Mouse (Mus musculus) liver, embryonic 16.5 days (tissue): ENCODE data around the gene Arpp21. TPM values are rescaled to one million over a fixed set of nuclear protein-coding genes. Genes with fewer than 3 reads are reported as not detected.

Experiments used
- ATAC-seq: fragments of 200-750 bp; cut with Nextera tagmentation; 2 replicates; pipeline ENCODE4 v1.8.0; 2017; ENCODE audit warnings: low read depth, mild to moderate bottlenecking, moderate number of reproducible peaks, moderate library complexity
- H3K27ac ChIP-seq: fragments of 300-500 bp; sonication (generic); 2 replicates; pipeline ENCODE4 v1.5.1; 2014; ENCODE audit warnings: mild to moderate bottlenecking, low read length
- H3K27me3 ChIP-seq: fragments of 300-500 bp; sonication (generic); 2 replicates; pipeline ENCODE4 v1.6.1; 2014; ENCODE audit warnings: low read depth, low read length, mixed read lengths; ENCODE audit not compliant: control insufficient read depth, insufficient read depth
- H3K36me3 ChIP-seq: fragments of 300-500 bp; sonication (generic); 2 replicates; pipeline ENCODE4 v1.6.1; 2014; ENCODE audit warnings: mild to moderate bottlenecking; ENCODE audit not compliant: control insufficient read depth, insufficient read depth
- H3K4me1 ChIP-seq: fragments of 300-500 bp; sonication (generic); 2 replicates; pipeline ENCODE4 v1.6.1; 2014; ENCODE audit warnings: low read depth, low read length, mixed read lengths; ENCODE audit not compliant: control insufficient read depth
- H3K4me2 ChIP-seq: fragments of 300-500 bp; sonication (generic); 2 replicates; pipeline ENCODE4 v1.6.1; 2014; ENCODE audit warnings: low read depth, low read length, mixed read lengths
- H3K4me3 ChIP-seq: fragments of 300-500 bp; sonication (generic); 2 replicates; pipeline ENCODE4 v1.5.1; 2014; ENCODE audit warnings: low read depth, mild to moderate bottlenecking, low read length
- H3K9ac ChIP-seq: fragments of 300-500 bp; sonication (generic); 2 replicates; pipeline ENCODE4 v1.6.1; 2014; ENCODE audit warnings: low read depth, low read length
- H3K9me3 ChIP-seq: fragments of 300-500 bp; sonication (generic); replicated peaks from 2 replicates; pipeline ENCODE4 v1.6.1; 2016; ENCODE audit warnings: low read length; ENCODE audit not compliant: control insufficient read depth
- WGBS: fragments of 180-500 bp; shearing (Covaris S2); extraction: QIAGEN DNeasy Blood & Tissue Kit; methylation state at CpG from one replicate; pipeline ENCODE4 v1.1.7; 2014; ENCODE audit not compliant: insufficient replicate concordance; 5-methylcytosine and 5-hydroxymethylcytosine counted together
- polyA plus RNA-seq: library from polyadenylated mRNA; unstranded; fragments of >200 nt; fragmentation: Nextera tagmentation; extraction: Ambion mirVana; gene quantifications from 2 replicates; pipeline ENCODE4 v1.2.1, GENCODE M21; 2015

The Arpp21 gene
- polyA plus RNA-seq, 1 experiment from 2014 or later = 1.1 TPM

GRCm38 (mm10) chr9:112111610-112112009 is 124.1 kb downstream of the Arpp21 start:
- no peaks in the 10 kb centered on the region for H3K36me3 ChIP-seq
- 57% methylated on average over 5 of the region's 5 CpGs for WGBS
- H3K4me3 ChIP-seq = no peak overlapping the region
- H3K27me3 ChIP-seq = no peaks in the 10 kb centered on the region
- H3K4me1 ChIP-seq = no peaks in the 10 kb centered on the region
- H3K9ac ChIP-seq = no peak overlapping the region
- H3K27ac ChIP-seq = no peak overlapping the region
- no peak for ATAC-seq
- H3K4me2 ChIP-seq = no peak overlapping the region
- H3K9me3 ChIP-seq = no peaks in the 10 kb centered on the region

- no peaks in the 10 kb centered on the region for H3K27me3 ChIP-seq
- H3K27ac ChIP-seq = no peak overlapping the region
- no peaks in the 10 kb centered on the region for H3K4me1 ChIP-seq
- H3K9me3 ChIP-seq = no peaks in the 10 kb centered on the region
- no peak overlapping the region for H3K4me2 ChIP-seq
- WGBS = 64% methylated on average over 2 of the region's 2 CpGs
- ATAC-seq = no peak
- H3K4me3 ChIP-seq = no peak overlapping the region
- no peaks in the 10 kb centered on the region for H3K36me3 ChIP-seq
- H3K9ac ChIP-seq = no peak overlapping the region
Observed at GRCm38 (mm10) chr9:112102852-112103192, 132.9 kb downstream of the Arpp21 start.

GRCm38 (mm10) chr9:112102155-112102851 is 133.4 kb downstream of the Arpp21 start:
- H3K27me3 ChIP-seq = no peaks in the 10 kb centered on the region
- WGBS = 51% methylated on average over 6 of the region's 6 CpGs

GRCm38 (mm10) chr9:112100841-112101595 is 134.7 kb downstream of the Arpp21 start:
- Histone ChIP-seq H3K36me3 (no peaks in the 10 kb centered on the region), H3K27ac (no peak overlapping the region), H3K9ac (no peak overlapping the region), H3K4me2 (no peak overlapping the region), H3K4me1 (no peaks in the 10 kb centered on the region), H3K27me3 (no peaks in the 10 kb centered on the region), H3K9me3 (no peaks in the 10 kb centered on the region), H3K4me3 (no peak overlapping the region)
- ATAC-seq = no peak
- 46% methylated on average over 3 of the region's 3 CpGs for WGBS

More at GRCm38 (mm10) chr9:112102155-112102851, 133.4 kb downstream of the Arpp21 start:
- Histone ChIP-seq H3K9ac (no peak overlapping the region), H3K36me3 (no peaks in the 10 kb centered on the region), H3K27ac (no peak overlapping the region), H3K9me3 (no peaks in the 10 kb centered on the region), H3K4me3 (no peak overlapping the region), H3K4me2 (no peak overlapping the region), H3K4me1 (no peaks in the 10 kb centered on the region)
- no peak for ATAC-seq

- no peaks in the 10 kb centered on the region for H3K27me3 ChIP-seq
- no peak overlapping the region for H3K4me3 ChIP-seq
- ATAC-seq = no peak
- no peak overlapping the region for H3K27ac ChIP-seq
- H3K36me3 ChIP-seq = no peaks in the 10 kb centered on the region
- H3K4me2 ChIP-seq = no peak overlapping the region
- no peaks in the 10 kb centered on the region for H3K4me1 ChIP-seq
- 53% methylated on average over 6 of the region's 6 CpGs for WGBS
- H3K9me3 ChIP-seq = no peaks in the 10 kb centered on the region
- no peak overlapping the region for H3K9ac ChIP-seq
Observed at GRCm38 (mm10) chr9:112098267-112098666, 137.5 kb downstream of the Arpp21 start.

DNA sequence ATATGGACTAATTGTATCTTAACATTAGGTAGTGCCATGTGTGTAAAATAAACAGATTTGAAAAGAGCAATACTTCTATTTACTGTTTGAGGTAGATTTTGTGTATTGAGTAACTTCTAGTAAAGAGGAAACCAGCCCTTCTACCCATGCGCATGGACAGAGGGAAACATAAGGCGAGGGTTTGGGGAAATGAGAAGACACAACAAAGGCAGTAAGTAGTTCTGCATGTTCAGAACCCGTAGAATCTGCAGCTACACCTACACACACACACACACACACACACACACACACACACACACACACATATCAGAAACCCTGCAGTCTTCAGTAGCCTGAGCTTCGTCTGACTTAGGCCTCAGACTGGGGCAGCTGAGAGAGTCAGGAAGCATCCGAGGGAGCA is 140.0 kb downstream of the Arpp21 start:
- Histone ChIP-seq H3K4me2 (no peak overlapping the region), H3K36me3 (no peaks in the 10 kb centered on the region), H3K4me3 (no peak overlapping the region), H3K27me3 (no peaks in the 10 kb centered on the region), H3K27ac (no peak overlapping the region), H3K9ac (no peak overlapping the region), H3K9me3 (no peaks in the 10 kb centered on the region), H3K4me1 (no peaks in the 10 kb centered on the region)
- WGBS = 62% methylated on average over 5 of the region's 5 CpGs
- ATAC-seq = no peak

DNA sequence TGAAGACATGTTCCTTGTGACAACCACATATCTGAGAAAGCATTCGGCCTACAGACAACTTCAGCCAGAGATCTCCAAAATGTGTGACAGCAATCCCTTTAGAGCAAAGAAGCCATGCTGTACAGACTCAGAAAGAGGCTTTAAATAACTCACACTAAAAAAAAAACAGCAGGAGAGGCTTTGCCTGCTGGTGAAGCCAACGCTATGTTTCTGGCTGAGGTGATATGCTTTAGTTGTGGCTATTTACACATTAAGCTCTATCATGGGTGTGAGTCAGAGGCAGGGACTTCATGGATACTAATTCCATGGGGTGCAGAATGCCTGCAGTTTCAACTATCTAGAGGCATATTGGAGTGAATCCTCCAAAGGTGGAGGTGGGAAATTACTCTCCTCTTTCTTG is 140.5 kb downstream of the Arpp21 start:
- Histone ChIP-seq H3K27ac (no peak overlapping the region), H3K9me3 (no peaks in the 10 kb centered on the region), H3K4me3 (no peak overlapping the region), H3K4me2 (no peak overlapping the region), H3K4me1 (no peaks in the 10 kb centered on the region), H3K9ac (no peak overlapping the region), H3K27me3 (no peaks in the 10 kb centered on the region), H3K36me3 (no peaks in the 10 kb centered on the region)
- ATAC-seq = no peak
- WGBS = 63% methylated on average over 2 of the region's 2 CpGs

DNA sequence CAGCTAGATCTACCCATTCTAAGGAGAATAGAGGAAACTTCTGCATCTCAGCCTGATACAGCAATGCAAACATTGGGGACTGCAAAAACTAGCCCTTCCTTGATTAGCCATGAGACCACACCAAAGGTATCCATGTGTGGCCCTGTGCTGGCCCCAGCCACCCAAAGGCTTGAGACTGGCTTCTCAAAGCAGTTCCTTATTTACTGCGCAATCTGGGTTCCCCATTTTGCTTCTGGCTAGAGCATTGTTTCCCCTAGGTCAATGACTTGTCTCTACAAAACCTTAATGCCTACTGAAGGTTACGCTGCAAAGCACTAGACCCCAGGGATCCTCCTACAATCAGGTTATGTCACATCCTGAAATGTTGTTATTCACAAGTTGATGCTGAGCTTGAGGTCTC is 156.8 kb downstream of the Arpp21 start:
- Histone ChIP-seq H3K4me1 (no peaks in the 10 kb centered on the region), H3K4me2 (no peak overlapping the region), H3K9ac (no peak overlapping the region), H3K4me3 (no peak overlapping the region), H3K36me3 (no peaks in the 10 kb centered on the region), H3K9me3 (no peaks in the 10 kb centered on the region), H3K27ac (no peak overlapping the region), H3K27me3 (no peaks in the 10 kb centered on the region)
- no peak for ATAC-seq
- 49% methylated on average over 2 of the region's 2 CpGs for WGBS

DNA sequence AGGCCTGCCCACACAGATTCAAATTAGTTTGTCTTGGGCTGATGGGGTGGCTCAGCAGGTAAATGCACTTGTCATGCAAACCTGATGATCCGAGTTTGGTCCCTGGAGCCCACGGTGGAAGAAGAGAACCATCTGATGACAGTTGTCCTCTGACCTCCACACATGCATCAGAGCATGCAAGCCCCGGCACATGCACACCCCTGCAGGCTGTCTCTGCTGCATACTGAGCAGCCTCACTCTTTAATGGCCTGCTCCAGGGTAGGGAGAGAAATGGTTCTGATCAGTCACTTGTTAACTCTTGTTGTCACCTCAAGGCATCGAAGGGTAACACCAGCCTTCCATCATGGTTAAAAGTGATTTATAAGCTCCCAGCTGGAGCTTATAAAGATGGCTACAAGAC is 157.3 kb downstream of the Arpp21 start:
- H3K9ac ChIP-seq = no peak overlapping the region
- H3K36me3 ChIP-seq = no peaks in the 10 kb centered on the region
- no peak overlapping the region for H3K27ac ChIP-seq
- no peak overlapping the region for H3K4me3 ChIP-seq
- H3K4me1 ChIP-seq = no peaks in the 10 kb centered on the region
- H3K27me3 ChIP-seq = no peaks in the 10 kb centered on the region
- WGBS = 66% methylated on average over 4 of the region's 4 CpGs
- no peaks in the 10 kb centered on the region for H3K9me3 ChIP-seq
- ATAC-seq = no peak
- no peak overlapping the region for H3K4me2 ChIP-seq
